Mouse (Mus musculus) liver, postnatal 0 days (tissue): ENCODE measurements around the gene Adamts14. TPM values are rescaled to one million over a fixed set of nuclear protein-coding genes. Genes with fewer than 3 reads are reported as not detected.

ENCODE experiments used
- ATAC-seq: fragments of 200-750 bp; cut with Nextera tagmentation; 2 replicates; pipeline ENCODE4 v1.8.0; 2017; ENCODE audit warnings: mild to moderate bottlenecking, moderate library complexity
- DNase-seq: peaks from one replicate; pipeline ENCODE4 v3.0.0-alpha.2; 2016
- H3K27ac ChIP-seq: fragments of 300-500 bp; sonication (generic); 2 replicates; pipeline ENCODE4 v1.5.1; 2014; ENCODE audit warnings: antibody characterized with exemption, moderate library complexity, mild to moderate bottlenecking, low read depth
- H3K27me3 ChIP-seq: fragments of 300-500 bp; sonication (generic); 2 replicates; pipeline ENCODE4 v1.6.1; 2014; ENCODE audit warnings: low read length, control low read depth, mixed read lengths; ENCODE audit not compliant: insufficient read depth
- H3K36me3 ChIP-seq: fragments of 300-500 bp; sonication (generic); replicated peaks from 2 replicates; pipeline ENCODE4 v1.6.1; 2014; ENCODE audit warnings: mild to moderate bottlenecking, control low read depth, low read length, moderate library complexity, mixed read lengths; ENCODE audit not compliant: insufficient read depth
- H3K4me1 ChIP-seq: fragments of 300-500 bp; sonication (generic); 2 replicates; pipeline ENCODE4 v1.6.1; 2014; ENCODE audit warnings: antibody characterized with exemption, mild to moderate bottlenecking, control low read depth; ENCODE audit not compliant: insufficient read depth
- H3K4me2 ChIP-seq: fragments of 300-500 bp; sonication (generic); 2 replicates; pipeline ENCODE4 v1.6.1; 2014; ENCODE audit warnings: low read depth, mild to moderate bottlenecking, low read length, moderate library complexity, mixed read lengths
- H3K4me3 ChIP-seq: fragments of 300-500 bp; sonication (generic); 2 replicates; pipeline ENCODE4 v1.5.1; 2014; ENCODE audit warnings: low read depth, low read length
- H3K9ac ChIP-seq: fragments of 300-500 bp; sonication (generic); replicated peaks from 2 replicates; pipeline ENCODE4 v1.6.1; 2014; ENCODE audit warnings: mild to moderate bottlenecking, moderate library complexity
- H3K9me3 ChIP-seq: fragments of 300-500 bp; sonication (generic); 2 replicates; pipeline ENCODE4 v1.6.1; 2016; ENCODE audit warnings: mild to moderate bottlenecking, control low read depth, low read length, mixed read lengths
- CTCF ChIP-seq: sonication (generic); IDR thresholded peaks from 2 replicates; pipeline ENCODE4 v1.5.1; 2016; ENCODE audit warnings: antibody characterized with exemption, low read depth
- EP300 ChIP-seq: IDR thresholded peaks from 2 replicates; pipeline ENCODE4 v1.6.1; 2016; ENCODE audit warnings: antibody characterized with exemption, low read depth, mild to moderate bottlenecking
- WGBS: fragments of 180-500 bp; shearing (Covaris S2); extraction: QIAGEN DNeasy Blood & Tissue Kit; methylation state at CpG from one replicate; pipeline ENCODE4 v1.1.7; 2014; ENCODE audit not compliant: insufficient replicate concordance; 5-methylcytosine and 5-hydroxymethylcytosine counted together
- polyA plus RNA-seq: library from polyadenylated mRNA; unstranded; fragments of >200 nt; fragmentation: Nextera tagmentation; extraction: Ambion mirVana; gene quantifications from 2 replicates; pipeline ENCODE4 v1.2.1, GENCODE M21; 2015

Adamts14 gene
- polyA plus RNA-seq, 1 experiment from 2014 or later = 0.39 TPM

DNA sequence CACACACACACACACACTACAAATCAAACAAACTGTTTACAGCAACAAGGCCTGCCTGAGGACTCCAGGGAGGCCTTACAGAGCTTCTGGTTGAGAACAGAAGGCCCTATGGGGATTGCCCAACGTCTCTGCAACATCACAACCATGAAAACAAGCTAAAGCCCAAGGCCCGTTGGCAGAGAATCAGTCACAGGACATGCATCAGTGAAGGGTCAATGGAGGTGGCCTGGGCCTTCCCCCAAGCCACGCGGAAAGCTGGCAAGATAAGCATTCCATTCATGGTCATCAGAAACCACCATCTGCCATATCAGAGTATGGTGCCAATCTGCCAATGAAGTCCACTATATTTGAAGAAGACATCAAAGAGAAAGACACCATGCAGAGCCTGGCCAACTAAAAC, 112.6 kb downstream of the Adamts14 start:
- no peak for TF ChIP-seq EP300
- TF ChIP-seq CTCF = no peak
- no peak for DNase-seq
- 63% methylated on average over 4 of the region's 4 CpGs for WGBS
- Histone ChIP-seq H3K36me3 (no peaks in the 10 kb centered on the region), H3K27me3 (no peaks in the 10 kb centered on the region), H3K9ac (no peak overlapping the region), H3K9me3 (no peaks in the 10 kb centered on the region), H3K4me3 (no peak overlapping the region), H3K27ac (no peak overlapping the region), H3K4me1 (no peaks in the 10 kb centered on the region), H3K4me2 (no peak overlapping the region)
- peak; percentile 44 for ATAC-seq

DNA sequence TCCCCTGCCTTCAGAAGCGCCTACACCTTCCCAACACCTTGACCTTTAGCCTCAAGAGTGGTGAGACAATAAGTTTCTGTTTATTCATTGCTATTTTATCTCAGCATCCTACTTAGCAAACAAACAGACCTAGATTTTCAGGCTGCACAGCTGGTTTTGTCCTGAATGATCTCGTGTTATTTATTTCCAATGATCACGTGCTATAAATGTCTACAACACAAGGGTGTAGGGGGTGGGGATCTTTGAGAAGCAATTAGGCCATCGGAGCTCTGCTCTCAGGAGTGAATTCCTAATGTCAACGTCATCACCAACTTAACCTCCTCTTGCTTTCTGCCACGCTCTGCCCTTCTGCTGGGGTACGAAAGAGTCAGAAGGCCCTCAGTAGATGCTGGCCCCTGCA, 113.1 kb downstream of the Adamts14 start:
- WGBS = 64% methylated on average over 7 of the region's 7 CpGs
- TF ChIP-seq EP300 (no peak), CTCF (no peak)

GRCm38 (mm10) chr10:61158594-61158993, 114.6 kb downstream of the Adamts14 start:
- Histone ChIP-seq H3K4me3 (no peak overlapping the region), H3K4me2 (no peak overlapping the region), H3K36me3 (no peaks in the 10 kb centered on the region), H3K27me3 (no peaks in the 10 kb centered on the region), H3K4me1 (no peaks in the 10 kb centered on the region), H3K9ac (no peak overlapping the region), H3K27ac (no peak overlapping the region), H3K9me3 (no peaks in the 10 kb centered on the region)
- DNase-seq = no peak
- TF ChIP-seq EP300 = no peak
- no peak for TF ChIP-seq CTCF
- whole genome bisulfite sequencing = 63% methylated on average over 3 of the region's 3 CpGs
- ATAC-seq = no peak

More for the DNA sequence above, 113.1 kb downstream of the Adamts14 start:
- H3K27ac ChIP-seq = no peak overlapping the region
- no peak overlapping the region for H3K9ac ChIP-seq
- H3K4me2 ChIP-seq = no peak overlapping the region
- no peaks in the 10 kb centered on the region for H3K36me3 ChIP-seq
- ATAC-seq (no peak), DNase-seq (no peak)
- no peaks in the 10 kb centered on the region for H3K9me3 ChIP-seq
- no peak overlapping the region for H3K4me3 ChIP-seq
- H3K27me3 ChIP-seq = no peaks in the 10 kb centered on the region
- H3K4me1 ChIP-seq = no peaks in the 10 kb centered on the region

- H3K27ac ChIP-seq = no peak overlapping the region
- ATAC-seq (no peak), DNase-seq (no peak)
- TF ChIP-seq EP300 (no peak), CTCF (no peak)
- no peak overlapping the region for H3K4me3 ChIP-seq
- 78% methylated on average over 2 of the region's 2 CpGs for WGBS
- no peak overlapping the region for H3K9ac ChIP-seq
- no peaks in the 10 kb centered on the region for H3K4me1 ChIP-seq
- no peaks in the 10 kb centered on the region for H3K36me3 ChIP-seq
- H3K27me3 ChIP-seq = no peaks in the 10 kb centered on the region
- H3K9me3 ChIP-seq = no peaks in the 10 kb centered on the region
- H3K4me2 ChIP-seq = no peak overlapping the region
Observed at GRCm38 (mm10) chr10:61156453-61156852, 116.8 kb downstream of the Adamts14 start.

GRCm38 (mm10) chr10:61155611-61156010, 117.6 kb downstream of the Adamts14 start:
- 66% methylated on average over 3 of the region's 3 CpGs for WGBS

DNA sequence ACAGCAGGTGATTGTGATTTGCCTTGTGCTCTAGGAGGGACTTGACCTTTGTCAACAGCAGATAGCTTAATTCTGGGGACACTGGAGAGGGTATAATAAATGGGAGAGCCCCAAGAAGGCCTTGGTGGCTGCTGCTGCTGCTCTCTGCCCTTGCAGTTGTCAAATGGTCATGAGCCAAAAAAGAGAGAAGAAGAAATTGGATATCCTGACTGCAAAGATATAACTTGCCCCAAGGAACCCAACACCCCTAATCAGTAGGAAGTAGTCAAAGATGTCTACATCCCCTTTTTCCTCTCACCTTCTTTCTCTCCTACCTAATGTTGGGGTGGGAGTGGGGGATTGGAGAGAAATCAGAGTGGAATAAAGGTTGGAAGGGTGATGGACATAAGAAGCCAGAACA, 121.1 kb downstream of the Adamts14 start:
- DNase-seq (no peak), ATAC-seq (no peak)
- H3K9ac ChIP-seq = no peak overlapping the region
- peaks cover 12% of the 10 kb centered on the region for H3K4me1 ChIP-seq
- H3K4me2 ChIP-seq = no peak overlapping the region
- no peak overlapping the region for H3K4me3 ChIP-seq
- no peaks in the 10 kb centered on the region for H3K27me3 ChIP-seq
- no peaks in the 10 kb centered on the region for H3K36me3 ChIP-seq
- no peaks in the 10 kb centered on the region for H3K9me3 ChIP-seq
- H3K27ac ChIP-seq = no peak overlapping the region
- TF ChIP-seq EP300 = no peak
- TF ChIP-seq CTCF = no peak

More at GRCm38 (mm10) chr10:61155611-61156010, 117.6 kb downstream of the Adamts14 start:
- H3K36me3 ChIP-seq = no peaks in the 10 kb centered on the region
- DNase-seq (no peak), ATAC-seq (no peak)
- TF ChIP-seq EP300 (no peak), CTCF (no peak)
- H3K9ac ChIP-seq = no peak overlapping the region
- H3K4me2 ChIP-seq = no peak overlapping the region
- no peak overlapping the region for H3K27ac ChIP-seq
- H3K4me1 ChIP-seq = no peaks in the 10 kb centered on the region
- no peaks in the 10 kb centered on the region for H3K27me3 ChIP-seq
- H3K9me3 ChIP-seq = no peaks in the 10 kb centered on the region
- H3K4me3 ChIP-seq = no peak overlapping the region

- Histone ChIP-seq H3K4me1 (peaks cover 15% of the 10 kb centered on the region), H3K4me2 (no peak overlapping the region), H3K36me3 (no peaks in the 10 kb centered on the region), H3K27me3 (no peaks in the 10 kb centered on the region), H3K27ac (no peak overlapping the region), H3K9ac (no peak overlapping the region), H3K9me3 (no peaks in the 10 kb centered on the region), H3K4me3 (no peak overlapping the region)
- TF ChIP-seq EP300 = no peak
- no peak for TF ChIP-seq CTCF
- 54% methylated on average over 6 of the region's 6 CpGs for WGBS
- no peak for ATAC-seq
- no peak for DNase-seq
Observed at GRCm38 (mm10) chr10:61150616-61151015, 122.6 kb downstream of the Adamts14 start.
